Mouse (Mus musculus) myocyte (in vitro differentiated cells): ENCODE measurements around the gene Ddr2.

Experiments
- POLR2A ChIP-seq: IDR thresholded peaks from one replicate; pipeline ENCODE4 v1.6.1; 2011; ENCODE audit warnings: low read depth, mild to moderate bottlenecking, control low read depth, moderate library complexity; ENCODE audit not compliant: insufficient read length
- REST ChIP-seq: IDR thresholded peaks from one replicate; pipeline ENCODE4 v1.6.1; 2011; ENCODE audit warnings: mild to moderate bottlenecking, control low read depth, moderate library complexity; ENCODE audit not compliant: insufficient read depth, insufficient read length
- SRF ChIP-seq: IDR thresholded peaks from one replicate; pipeline ENCODE4 v1.6.1; 2011; ENCODE audit warnings: low read depth; ENCODE audit not compliant: control insufficient read depth, insufficient read length
- USF1 ChIP-seq: IDR thresholded peaks from one replicate; pipeline ENCODE4 v1.6.1; 2011; ENCODE audit warnings: low read depth, mild to moderate bottlenecking, control low read depth, moderate library complexity

- no peak for TF ChIP-seq POLR2A
- no peak for TF ChIP-seq SRF
- no peak for TF ChIP-seq USF1
- TF ChIP-seq REST: no peak
Measured at GRCm38 (mm10) chr1:169953106-169953505, 157.5 kb downstream of the Ddr2 start.
